Mouse (Mus musculus) intestine, postnatal 0 days (tissue): Measurements from ENCODE around the gene Prdm1. TPM values are rescaled to one million over a fixed set of nuclear protein-coding genes. Genes with fewer than 3 reads are reported as not detected.

Source experiments
- ATAC-seq: fragments of 200-750 bp; cut with Nextera tagmentation; 2 replicates; pipeline ENCODE4 v1.8.0; 2017; ENCODE audit warnings: mild to moderate bottlenecking, moderate TSS enrichment, moderate library complexity
- H3K27ac ChIP-seq: fragments of 300-500 bp; sonication (generic); 2 replicates; pipeline ENCODE4 v1.5.1; 2014; ENCODE audit warnings: mild to moderate bottlenecking, low read depth, low read length, moderate library complexity
- H3K27me3 ChIP-seq: fragments of 300-500 bp; sonication (generic); replicated peaks from 2 replicates; pipeline ENCODE4 v1.6.1; 2014; ENCODE audit warnings: low read length, mixed read lengths; ENCODE audit not compliant: control insufficient read depth, insufficient read depth
- H3K36me3 ChIP-seq: fragments of 300-500 bp; sonication (generic); 2 replicates; pipeline ENCODE4 v1.6.1; 2014; ENCODE audit warnings: mild to moderate bottlenecking, moderate library complexity; ENCODE audit not compliant: control insufficient read depth, insufficient read depth
- H3K4me1 ChIP-seq: fragments of 300-500 bp; sonication (generic); replicated peaks from 2 replicates; pipeline ENCODE4 v1.6.1; 2014; ENCODE audit warnings: antibody characterized with exemption, low read length, mixed read lengths; ENCODE audit not compliant: control insufficient read depth, insufficient read depth
- H3K4me2 ChIP-seq: fragments of 300-500 bp; sonication (generic); replicated peaks from 2 replicates; pipeline ENCODE4 v1.6.1; 2014; ENCODE audit warnings: low read depth, mild to moderate bottlenecking, moderate library complexity
- H3K4me3 ChIP-seq: fragments of 300-500 bp; sonication (generic); 2 replicates; pipeline ENCODE4 v1.5.1; 2014; ENCODE audit warnings: low read depth, low read length
- H3K9ac ChIP-seq: fragments of 300-500 bp; sonication (generic); 2 replicates; pipeline ENCODE4 v1.6.1; 2014; ENCODE audit warnings: mild to moderate bottlenecking, low read depth, low read length
- H3K9me3 ChIP-seq: fragments of 300-500 bp; sonication (generic); 2 replicates; pipeline ENCODE4 v1.6.1; 2016; ENCODE audit warnings: mixed run types; ENCODE audit not compliant: control insufficient read depth
- CTCF ChIP-seq: sonication (generic); IDR thresholded peaks from 2 replicates; pipeline ENCODE4 v1.5.1; 2016; ENCODE audit warnings: low read depth, mild to moderate bottlenecking, control low read depth, antibody characterized with exemption, moderate library complexity
- WGBS: fragments of 180-500 bp; shearing (Covaris S2); extraction: QIAGEN DNeasy Blood & Tissue Kit; methylation state at CpG from one replicate; pipeline ENCODE4 v1.1.7; 2014; 5-methylcytosine and 5-hydroxymethylcytosine counted together
- polyA plus RNA-seq: library from polyadenylated mRNA; unstranded; fragments of >200 nt; fragmentation: Nextera tagmentation; extraction: Ambion mirVana; gene quantifications from 2 replicates; pipeline ENCODE4 v1.2.1, GENCODE M21; 2015

Prdm1 gene
- polyA plus RNA-seq, 1 experiment from 2014 or later, result 17.7 TPM

DNA sequence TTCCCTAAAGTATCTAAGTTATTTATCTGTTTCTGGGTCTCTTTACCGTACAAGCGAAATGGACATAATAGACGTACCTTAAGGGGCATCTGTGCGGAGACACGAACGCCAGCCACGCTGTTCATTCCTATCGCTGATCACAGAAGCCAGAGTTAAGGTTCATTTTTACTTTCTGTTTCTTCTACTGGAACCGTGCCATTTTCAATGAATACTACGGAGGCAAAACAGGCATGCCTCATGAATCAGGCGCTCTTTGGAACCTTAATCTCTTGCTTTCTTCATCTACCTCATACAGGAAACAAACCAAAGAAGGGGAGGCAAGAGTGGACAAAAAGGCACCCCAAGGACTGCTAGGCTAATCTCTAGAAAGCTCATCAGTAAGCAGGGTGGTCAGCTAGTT is 100.9 kb downstream of the Prdm1 start:
- TF ChIP-seq CTCF, result no peak
- no peak overlapping the region for H3K4me3 ChIP-seq
- 0 out of 2 replicates have a peak, but pooled peaks cover 3% of the 10 kb centered on the region for H3K4me1 ChIP-seq
- peak overlapping the region; percentile 31; the same call in 1 of the 2 replicates for H3K4me2 ChIP-seq
- H3K9me3 ChIP-seq, result no peaks in the 10 kb centered on the region
- no peaks in the 10 kb centered on the region for H3K36me3 ChIP-seq
- H3K9ac ChIP-seq, result no peak overlapping the region
- WGBS, result 52% methylated on average over 11 of the region's 11 CpGs
- ATAC-seq, result peak; percentile 75
- peak overlapping the region; percentile 84 for H3K27ac ChIP-seq
- no peaks in the 10 kb centered on the region for H3K27me3 ChIP-seq

DNA sequence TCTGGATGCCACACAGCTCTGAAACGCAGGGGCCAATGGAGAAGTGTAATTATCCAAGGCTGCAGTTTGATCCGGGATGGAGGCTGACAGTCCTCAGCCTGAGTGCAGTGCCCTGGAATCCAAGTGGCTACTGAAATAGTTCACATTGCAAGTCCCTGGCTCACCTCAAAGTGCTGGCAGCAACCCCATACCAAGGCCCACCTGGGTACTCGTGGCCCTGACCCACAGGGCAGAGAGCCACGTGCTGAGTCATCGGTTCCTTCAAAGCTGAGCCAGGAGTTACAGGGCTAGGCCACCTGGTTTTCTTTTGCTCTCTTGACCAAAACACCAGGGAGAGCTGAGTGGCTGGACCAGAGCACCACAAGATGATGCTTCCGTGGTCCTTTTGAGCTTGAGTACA is 103.3 kb downstream of the Prdm1 start:
- Histone ChIP-seq H3K4me1 (0 out of 2 replicates have a peak, but pooled peaks cover 3% of the 10 kb centered on the region), H3K36me3 (no peaks in the 10 kb centered on the region), H3K4me2 (no peak overlapping the region), H3K4me3 (no peak overlapping the region), H3K9me3 (no peaks in the 10 kb centered on the region), H3K27ac (no peak overlapping the region), H3K27me3 (no peaks in the 10 kb centered on the region), H3K9ac (no peak overlapping the region)
- WGBS, result 74% methylated on average over 6 of the region's 6 CpGs
- no peak for ATAC-seq
- TF ChIP-seq CTCF, result no peak

DNA sequence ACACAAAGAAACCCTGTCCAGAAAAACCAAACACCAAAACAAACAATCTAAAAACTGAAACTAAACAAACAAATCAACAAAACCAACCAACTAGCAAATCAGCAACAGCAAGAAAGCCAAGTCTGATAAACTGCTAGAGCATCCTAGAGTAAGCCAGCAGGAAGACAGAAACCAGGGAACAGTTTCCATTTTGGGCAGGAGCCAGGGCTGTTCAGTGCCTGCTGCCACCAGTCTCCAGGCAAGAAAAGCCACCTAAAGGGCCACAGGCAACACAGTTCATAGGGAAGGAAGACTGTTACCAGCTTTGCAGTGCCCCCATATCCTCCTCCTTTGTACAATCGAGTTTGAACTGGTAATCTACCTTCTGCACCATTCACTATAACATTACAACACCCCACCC is 106.4 kb downstream of the Prdm1 start:
- no peaks in the 10 kb centered on the region for H3K36me3 ChIP-seq
- 58% methylated on average over 1 of the region's 1 CpGs for whole genome bisulfite sequencing
- no peak overlapping the region for H3K9ac ChIP-seq
- H3K4me3 ChIP-seq, result no peak overlapping the region
- no peaks in the 10 kb centered on the region for H3K4me1 ChIP-seq
- no peaks in the 10 kb centered on the region for H3K27me3 ChIP-seq
- no peak overlapping the region for H3K27ac ChIP-seq
- H3K4me2 ChIP-seq, result no peak overlapping the region
- ATAC-seq, result no peak
- no peak for TF ChIP-seq CTCF
- no peaks in the 10 kb centered on the region for H3K9me3 ChIP-seq

DNA sequence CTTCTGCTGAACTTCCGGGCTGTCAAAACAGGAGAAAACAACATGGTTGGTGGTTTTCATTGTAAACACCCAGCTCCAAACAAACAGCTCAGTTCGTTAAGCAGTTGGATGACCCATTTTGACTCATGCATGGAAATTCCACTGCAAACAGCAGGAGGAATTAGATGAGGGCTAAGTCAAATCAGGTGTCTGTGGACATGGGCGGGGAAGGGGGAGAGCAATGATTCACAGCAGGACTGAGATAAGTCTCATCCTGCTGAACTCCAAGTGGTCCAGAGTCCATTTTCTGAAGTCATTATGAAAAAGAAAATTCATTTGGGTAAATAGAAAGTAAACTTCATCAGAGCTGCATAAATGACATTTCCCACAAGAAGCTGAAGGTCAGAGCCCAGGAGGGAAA is 108.1 kb downstream of the Prdm1 start:
- Histone ChIP-seq H3K4me1 (no peaks in the 10 kb centered on the region), H3K36me3 (no peaks in the 10 kb centered on the region), H3K9me3 (no peaks in the 10 kb centered on the region), H3K27ac (no peak overlapping the region), H3K27me3 (no peaks in the 10 kb centered on the region), H3K9ac (no peak overlapping the region), H3K4me3 (no peak overlapping the region), H3K4me2 (no peak overlapping the region)
- no peak for TF ChIP-seq CTCF
- peak; percentile 68 for ATAC-seq
- 51% methylated on average over 3 of the region's 3 CpGs for WGBS

DNA sequence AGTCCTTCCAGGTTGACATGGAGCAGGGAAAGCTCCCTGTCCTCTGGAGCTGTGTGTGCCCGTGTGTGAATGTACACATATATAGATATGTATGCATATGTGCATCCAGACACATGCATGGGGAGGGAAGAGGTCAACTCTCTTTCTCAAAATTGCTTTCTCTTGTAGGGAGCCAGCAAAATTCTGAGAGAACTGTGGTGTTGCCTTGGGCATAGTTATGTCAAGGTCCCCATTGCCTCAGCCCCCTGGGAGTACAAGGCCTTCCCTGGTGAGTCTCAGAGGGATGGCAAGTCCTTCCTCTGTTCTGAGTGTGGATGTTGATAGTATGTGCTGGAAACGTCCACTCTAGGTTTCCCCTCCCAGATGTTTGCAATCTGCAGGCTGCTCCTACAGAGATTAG is 109.4 kb downstream of the Prdm1 start:
- no peaks in the 10 kb centered on the region for H3K27me3 ChIP-seq
- H3K9me3 ChIP-seq, result no peaks in the 10 kb centered on the region
- H3K36me3 ChIP-seq, result no peaks in the 10 kb centered on the region
- no peak overlapping the region for H3K4me2 ChIP-seq
- no peak for TF ChIP-seq CTCF
- H3K4me1 ChIP-seq, result no peaks in the 10 kb centered on the region
- no peak for ATAC-seq
- no peak overlapping the region for H3K27ac ChIP-seq
- no peak overlapping the region for H3K9ac ChIP-seq
- H3K4me3 ChIP-seq, result no peak overlapping the region
- WGBS, result 56% methylated on average over 2 of the region's 2 CpGs

DNA sequence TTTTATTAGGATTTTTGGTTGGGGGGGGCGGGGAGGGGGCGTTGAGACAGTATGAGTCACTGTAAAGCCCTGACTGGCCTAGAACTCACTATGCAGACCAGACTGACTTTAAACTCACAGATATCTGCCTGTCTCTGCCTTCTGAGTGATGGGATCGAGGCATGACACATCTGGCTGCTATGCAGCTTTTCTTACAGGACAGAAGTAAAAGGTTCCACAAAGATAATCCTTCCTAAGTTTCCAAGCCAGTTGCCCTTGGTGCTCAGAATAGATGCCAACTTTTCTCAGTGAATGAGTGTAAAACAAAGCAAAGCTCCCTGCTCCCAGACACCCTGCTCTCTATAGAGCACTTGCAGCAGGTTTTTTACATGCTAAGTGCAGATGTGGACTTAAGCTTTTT is 112.7 kb downstream of the Prdm1 start:
- Histone ChIP-seq H3K4me2 (no peak overlapping the region), H3K9ac (no peak overlapping the region), H3K27me3 (no peaks in the 10 kb centered on the region), H3K4me1 (no peaks in the 10 kb centered on the region), H3K9me3 (no peaks in the 10 kb centered on the region), H3K27ac (no peak overlapping the region), H3K4me3 (no peak overlapping the region), H3K36me3 (no peaks in the 10 kb centered on the region)
- 89% methylated on average over 3 of the region's 3 CpGs for whole genome bisulfite sequencing
- ATAC-seq, result no peak
- TF ChIP-seq CTCF, result no peak

DNA sequence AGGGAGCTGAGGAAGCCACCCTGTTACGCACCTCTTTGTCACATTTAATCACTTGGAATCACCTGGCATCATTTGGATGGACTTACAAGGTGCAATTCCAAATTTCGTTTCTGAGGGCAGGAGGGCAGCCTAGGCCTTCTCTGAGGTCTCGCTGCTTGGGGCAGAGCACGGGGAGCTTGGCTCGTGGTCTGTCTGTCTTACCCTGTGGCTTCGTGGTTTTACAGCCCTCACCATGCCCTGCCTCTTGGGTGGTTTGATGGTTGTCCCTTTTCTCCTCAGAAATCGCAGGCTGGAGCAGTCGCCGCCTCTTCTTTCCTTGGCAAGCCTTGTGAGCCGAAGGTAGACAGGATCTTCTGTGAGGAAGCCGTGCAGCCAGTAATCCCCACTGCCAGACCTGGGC is 118.3 kb downstream of the Prdm1 start:
- Histone ChIP-seq H3K9ac (no peak overlapping the region), H3K27me3 (no peaks in the 10 kb centered on the region), H3K4me3 (no peak overlapping the region), H3K9me3 (no peaks in the 10 kb centered on the region), H3K4me2 (no peak overlapping the region), H3K36me3 (no peaks in the 10 kb centered on the region), H3K4me1 (no peaks in the 10 kb centered on the region), H3K27ac (no peak overlapping the region)
- no peak for TF ChIP-seq CTCF
- 88% methylated on average over 11 of the region's 11 CpGs for WGBS
- ATAC-seq, result no peak
